Mouse (Mus musculus) hindbrain, postnatal 0 days (tissue): ENCODE results near the gene Caprin1. TPM values are rescaled to one million over a fixed set of nuclear protein-coding genes. Genes with fewer than 3 reads are reported as not detected.
A peak's percentile ranks its signal among the peaks of the same experiment; 100 is the strongest.

ENCODE experiments used
- ATAC-seq: fragments of 200-750 bp; cut with Nextera tagmentation; 2 replicates; pipeline ENCODE4 v1.8.0; 2017; ENCODE audit warnings: mild to moderate bottlenecking, moderate TSS enrichment, moderate library complexity
- DNase-seq: peaks from one replicate; pipeline ENCODE4 v3.0.0-alpha.2; 2015; ENCODE audit warnings: low spot score
- H3K27ac ChIP-seq: fragments of 300-500 bp; sonication (generic); 2 replicates; pipeline ENCODE4 v1.5.1; 2014; ENCODE audit warnings: mild to moderate bottlenecking
- H3K27me3 ChIP-seq: fragments of 300-500 bp; sonication (generic); 2 replicates; pipeline ENCODE4 v1.6.1; 2014; ENCODE audit warnings: low read length, mixed read lengths; ENCODE audit not compliant: insufficient read depth
- H3K36me3 ChIP-seq: fragments of 300-500 bp; sonication (generic); 2 replicates; pipeline ENCODE4 v1.6.1; 2014; ENCODE audit warnings: low read length, mixed read lengths; ENCODE audit not compliant: insufficient read depth
- H3K4me1 ChIP-seq: fragments of 300-500 bp; sonication (generic); 2 replicates; pipeline ENCODE4 v1.6.1; 2014; ENCODE audit warnings: antibody characterized with exemption, low read length, mixed read lengths; ENCODE audit not compliant: insufficient read depth
- H3K4me2 ChIP-seq: fragments of 300-500 bp; sonication (generic); 2 replicates; pipeline ENCODE4 v1.6.1; 2014; ENCODE audit warnings: low read depth, mild to moderate bottlenecking, low read length, moderate library complexity, mixed read lengths
- H3K4me3 ChIP-seq: fragments of 300-500 bp; sonication (generic); 2 replicates; pipeline ENCODE4 v1.5.1; 2014; ENCODE audit warnings: low read length
- H3K9ac ChIP-seq: fragments of 300-500 bp; sonication (generic); replicated peaks from 2 replicates; pipeline ENCODE4 v1.6.1; 2014; ENCODE audit warnings: mild to moderate bottlenecking, low read length, moderate library complexity, mixed read lengths
- H3K9me3 ChIP-seq: fragments of 300-500 bp; sonication (generic); 2 replicates; pipeline ENCODE4 v1.6.1; 2016; ENCODE audit warnings: low read length, mixed read lengths
- CTCF ChIP-seq: IDR thresholded peaks from 2 replicates; pipeline ENCODE4 v1.5.1; 2016; ENCODE audit warnings: antibody characterized with exemption, control low read depth, low read depth
- WGBS: fragments of 180-500 bp; shearing (Covaris S2); extraction: QIAGEN DNeasy Blood & Tissue Kit; methylation state at CpG from one replicate; pipeline ENCODE4 v1.1.7; 2014; 5-methylcytosine and 5-hydroxymethylcytosine counted together
- microRNA-seq, 2 experiments: library from miRNA; unstranded; fragments of <30 nt; microRNA quantifications; one replicate each; pipeline ENCODE4; 2016
- polyA plus RNA-seq: library from polyadenylated mRNA; unstranded; fragments of >200 nt; fragmentation: Nextera tagmentation; extraction: Ambion mirVana; gene quantifications from 2 replicates; pipeline ENCODE4 v1.2.1, GENCODE M21; 2015
- total RNA-seq: library from RNA; depleted of rRNA; stranded (reverse); fragments of >200 nt; gene quantifications from 2 replicates; pipeline ENCODE4 v1.2.3, GENCODE M21; 2014; rRNA removed

The Caprin1 gene
- total and polyA plus RNA-seq, 2 experiments from 2014 or later = 210 to 296 TPM

DNA sequence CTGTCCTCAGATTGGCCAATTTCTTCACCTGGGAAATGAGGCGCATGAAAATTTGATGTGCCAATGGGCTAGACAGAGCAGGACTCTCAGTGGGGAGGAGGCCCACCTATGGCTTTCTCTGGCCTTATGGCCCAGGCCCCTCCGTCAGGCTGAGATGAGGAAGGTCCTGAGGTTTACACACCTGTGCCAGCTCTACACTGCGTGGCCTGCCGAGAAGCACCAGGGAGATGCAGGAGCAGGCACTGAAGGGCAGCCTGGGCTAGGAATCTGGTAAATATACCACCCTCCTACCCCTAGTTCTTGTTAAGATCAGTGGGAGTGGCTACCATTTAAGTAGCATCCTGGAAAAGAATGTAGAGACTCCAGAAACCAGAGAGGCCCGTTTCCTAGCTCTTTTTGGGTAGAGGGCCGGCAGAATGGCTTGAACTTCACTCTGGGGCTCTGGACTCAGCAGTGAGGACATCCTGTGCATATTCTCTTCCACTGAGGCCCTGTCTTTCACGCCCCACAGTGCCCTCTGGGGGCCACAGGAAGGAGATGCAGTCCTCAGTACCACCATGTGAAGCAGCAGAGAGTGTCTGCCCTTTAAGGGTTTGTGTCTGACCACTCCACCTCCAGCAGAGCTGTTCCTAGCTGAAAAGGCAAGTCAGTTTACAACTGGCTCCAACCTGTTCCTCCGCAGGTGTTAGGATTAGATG lies 78.7 kb downstream of the Caprin1 start:
- peak; percentile 97 for TF ChIP-seq CTCF
- H3K27me3 ChIP-seq = no peaks in the 10 kb centered on the region
- ATAC-seq (peak; percentile 88), DNase-seq (peak; percentile 87)
- no peak overlapping the region for H3K9ac ChIP-seq
- H3K4me3 ChIP-seq = no peak overlapping the region
- H3K4me1 ChIP-seq = no peaks in the 10 kb centered on the region
- peaks cover 18% of the 10 kb centered on the region; the same call in 1 of the 2 replicates for H3K36me3 ChIP-seq
- no peaks in the 10 kb centered on the region for H3K9me3 ChIP-seq
- no peak overlapping the region for H3K27ac ChIP-seq
- H3K4me2 ChIP-seq = no peak overlapping the region
- WGBS = 54% methylated on average over 8 of the region's 8 CpGs

GRCm38 (mm10) chr2:103714412-103714811 lies 83.0 kb downstream of the Caprin1 start:
- H3K9me3 ChIP-seq = no peaks in the 10 kb centered on the region
- H3K4me1 ChIP-seq = no peaks in the 10 kb centered on the region
- no peaks in the 10 kb centered on the region for H3K27me3 ChIP-seq
- no peak overlapping the region for H3K9ac ChIP-seq
- no peak for TF ChIP-seq CTCF
- peaks cover 13% of the 10 kb centered on the region for H3K36me3 ChIP-seq
- no peak overlapping the region for H3K4me2 ChIP-seq
- 66% methylated on average over 4 of the region's 4 CpGs for WGBS
- DNase-seq (no peak), ATAC-seq (no peak)
- no peak overlapping the region for H3K27ac ChIP-seq
- H3K4me3 ChIP-seq = no peak overlapping the region

GRCm38 (mm10) chr2:103713831-103714230 lies 83.6 kb downstream of the Caprin1 start:
- H3K4me1 ChIP-seq = no peaks in the 10 kb centered on the region
- no peaks in the 10 kb centered on the region for H3K9me3 ChIP-seq
- ATAC-seq (no peak), DNase-seq (no peak)
- no peak overlapping the region for H3K4me3 ChIP-seq
- H3K27me3 ChIP-seq = no peaks in the 10 kb centered on the region
- H3K4me2 ChIP-seq = no peak overlapping the region
- H3K27ac ChIP-seq = no peak overlapping the region
- no peak overlapping the region for H3K9ac ChIP-seq
- WGBS = 91% methylated on average over 7 of the region's 7 CpGs
- peaks cover 13% of the 10 kb centered on the region for H3K36me3 ChIP-seq
- no peak for TF ChIP-seq CTCF

Small RNA genes within 50 kb of the gene (microRNA-seq; reads per million reads assigned to microRNA genes)
- gene Gm22757 = 0 reads per million in 2 experiments
- gene Gm22761 = 0 reads per million in 2 experiments

Other genes with a start within 250 kb of the Caprin1 start
- gene Abtb2, start 231.3 kb downstream of the Caprin1 start, total RNA-seq = 42.9 and 45.9 TPM in 2 replicates
- 11.7 and 11.8 TPM in 2 replicates for gene Abtb2, start 231.3 kb downstream of the Caprin1 start, polyA plus RNA-seq
- gene Nat10, start 36.4 kb downstream of the Caprin1 start, total RNA-seq = 36.5 and 50.2 TPM in 2 replicates
- 12.6 and 12.8 TPM in 2 replicates for gene Nat10, start 36.4 kb downstream of the Caprin1 start, polyA plus RNA-seq
- 25.7 and 28.0 TPM in 2 replicates for gene Lmo2, start 160.3 kb upstream of the Caprin1 start, total RNA-seq
- 31.2 TPM in 2 replicates for gene Lmo2, start 160.3 kb upstream of the Caprin1 start, polyA plus RNA-seq
- 59.5 and 70.6 TPM in 2 replicates for gene Fbxo3, start 230.1 kb upstream of the Caprin1 start, total RNA-seq
- gene Fbxo3, start 230.1 kb upstream of the Caprin1 start, polyA plus RNA-seq = 65.1 and 67.0 TPM in 2 replicates
- not detected in 2 replicates for gene 4931422A03Rik, start 230.7 kb upstream of the Caprin1 start, total RNA-seq
- 1.9 and 2.5 TPM in 2 replicates for gene 4931422A03Rik, start 230.7 kb upstream of the Caprin1 start, polyA plus RNA-seq